Mouse (Mus musculus) layer of hippocampus, adult 9-11 months (tissue): ENCODE results near the gene Cyfip1.
"Not testable (repeated sequence)": the region's sequence is repeated elsewhere in the genome, so short reads cannot be mapped to it uniquely, and the experiment has no call there.

Experiments
- DNase-seq: peaks from one replicate; pipeline ENCODE4 v3.0.0; 2022

The Cyfip1 gene

GRCm38 (mm10) chr7:55865750-55866416 is 24.3 kb downstream of the Cyfip1 start:
- peak; percentile 57 for DNase-seq

- no peak for DNase-seq
Observed at GRCm38 (mm10) chr7:55868247-55868646, 26.7 kb downstream of the Cyfip1 start.

- no peak for DNase-seq
Observed at GRCm38 (mm10) chr7:55869220-55869619, 27.7 kb downstream of the Cyfip1 start.

GRCm38 (mm10) chr7:55870340-55871020 is 28.9 kb downstream of the Cyfip1 start:
- DNase-seq, result no peak

- DNase-seq, result no peak
Observed at GRCm38 (mm10) chr7:55871476-55871875, 29.9 kb downstream of the Cyfip1 start.

- DNase-seq, result no peak
Observed at GRCm38 (mm10) chr7:55874703-55875102, 33.2 kb downstream of the Cyfip1 start.

- no peak for DNase-seq
Observed at GRCm38 (mm10) chr7:55877721-55878120, 36.2 kb downstream of the Cyfip1 start.

- no peak for DNase-seq
Observed at GRCm38 (mm10) chr7:55880882-55881281, 39.3 kb downstream of the Cyfip1 start.

GRCm38 (mm10) chr7:55888603-55889002 is 47.1 kb downstream of the Cyfip1 start:
- no peak for DNase-seq

GRCm38 (mm10) chr7:55889996-55890395 is 48.5 kb downstream of the Cyfip1 start:
- no peak for DNase-seq

GRCm38 (mm10) chr7:55890731-55891130 is 49.2 kb downstream of the Cyfip1 start:
- peak; percentile 65 for DNase-seq

GRCm38 (mm10) chr7:55891797-55892196 is 50.3 kb downstream of the Cyfip1 start:
- DNase-seq, result peak; percentile 64

- no peak for DNase-seq
Observed at GRCm38 (mm10) chr7:55903766-55904165, 62.2 kb downstream of the Cyfip1 start.

- no peak for DNase-seq
Observed at GRCm38 (mm10) chr7:55905449-55905848, 63.9 kb downstream of the Cyfip1 start.

- DNase-seq, result peak; percentile 36
Observed at GRCm38 (mm10) chr7:55909519-55909918, 68.0 kb downstream of the Cyfip1 start.

GRCm38 (mm10) chr7:55910356-55910755 is 68.8 kb downstream of the Cyfip1 start:
- no peak for DNase-seq

GRCm38 (mm10) chr7:55911371-55911770 is 69.8 kb downstream of the Cyfip1 start:
- DNase-seq, result peak; percentile 73

GRCm38 (mm10) chr7:55912118-55912517 is 70.6 kb downstream of the Cyfip1 start:
- DNase-seq, result no peak

GRCm38 (mm10) chr7:55918365-55918764 is 76.8 kb downstream of the Cyfip1 start:
- DNase-seq, result not testable (repeated sequence)

GRCm38 (mm10) chr7:55927262-55927661 is 85.7 kb downstream of the Cyfip1 start:
- DNase-seq, result no peak

GRCm38 (mm10) chr7:55928649-55929048 is 87.1 kb downstream of the Cyfip1 start:
- DNase-seq, result no peak

- DNase-seq, result no peak
Observed at GRCm38 (mm10) chr7:55935025-55935424, 93.5 kb downstream of the Cyfip1 start.

- no peak for DNase-seq
Observed at GRCm38 (mm10) chr7:55938341-55938740, 96.8 kb downstream of the Cyfip1 start.

- no peak for DNase-seq
Observed at GRCm38 (mm10) chr7:55956054-55956453, 114.5 kb downstream of the Cyfip1 start.

- DNase-seq, result no peak
Observed at GRCm38 (mm10) chr7:55957178-55957577, 115.6 kb downstream of the Cyfip1 start.
